Mouse (Mus musculus) forebrain, postnatal 0 days (tissue): ENCODE measurements at regions not wholly inside any gene's neighbourhood (a gene's known extent, or its start where the extent isn't known, plus 50 kb on each side); places are given as distances from the start of the nearest gene placed in this dataset.
A peak's percentile ranks its signal among the peaks of the same experiment; 100 is the strongest.

Experiments used
- ATAC-seq: fragments of 200-750 bp; cut with Nextera tagmentation; 2 replicates; pipeline ENCODE4 v1.8.0; 2017; ENCODE audit warnings: mild to moderate bottlenecking, moderate library complexity
- DNase-seq: peaks from one replicate; pipeline ENCODE4 v3.0.0-alpha.2; 2015
- H3K27ac ChIP-seq: fragments of 300-500 bp; sonication (generic); 2 replicates; pipeline ENCODE4 v1.5.1; 2014; ENCODE audit warnings: low read depth, mild to moderate bottlenecking, antibody characterized with exemption, low read length, moderate library complexity, mixed read lengths
- H3K27me3 ChIP-seq: fragments of 300-500 bp; sonication (generic); 2 replicates; pipeline ENCODE4 v1.6.1; 2014; ENCODE audit warnings: mild to moderate bottlenecking, low read length, mixed read lengths; ENCODE audit not compliant: insufficient read depth
- H3K36me3 ChIP-seq: fragments of 300-500 bp; sonication (generic); 2 replicates; pipeline ENCODE4 v1.6.1; 2014; ENCODE audit warnings: mild to moderate bottlenecking, moderate library complexity; ENCODE audit not compliant: insufficient read depth
- H3K4me1 ChIP-seq: fragments of 300-500 bp; sonication (generic); 2 replicates; pipeline ENCODE4 v1.6.1; 2014; ENCODE audit warnings: antibody characterized with exemption; ENCODE audit not compliant: insufficient read depth
- H3K4me2 ChIP-seq: fragments of 300-500 bp; sonication (generic); 2 replicates; pipeline ENCODE4 v1.6.1; 2014; ENCODE audit warnings: low read depth, mild to moderate bottlenecking, moderate library complexity
- H3K4me3 ChIP-seq: fragments of 300-500 bp; sonication (generic); 2 replicates; pipeline ENCODE4 v1.5.1; 2014; ENCODE audit warnings: low read depth, low read length, mixed read lengths
- H3K9ac ChIP-seq: fragments of 300-500 bp; sonication (generic); 2 replicates; pipeline ENCODE4 v1.6.1; 2014; ENCODE audit warnings: mild to moderate bottlenecking
- H3K9me3 ChIP-seq: fragments of 300-500 bp; sonication (generic); 2 replicates; pipeline ENCODE4 v1.6.1; 2016; ENCODE audit warnings: low read length
- CTCF ChIP-seq: sonication (generic); IDR thresholded peaks from 2 replicates; pipeline ENCODE4 v1.5.1; 2016; ENCODE audit warnings: antibody characterized with exemption, control low read depth, low read depth
- WGBS: fragments of 180-500 bp; shearing (Covaris S2); extraction: QIAGEN DNeasy Blood & Tissue Kit; methylation state at CpG from one replicate; pipeline ENCODE4 v1.1.7; 2014; 5-methylcytosine and 5-hydroxymethylcytosine counted together

DNA sequence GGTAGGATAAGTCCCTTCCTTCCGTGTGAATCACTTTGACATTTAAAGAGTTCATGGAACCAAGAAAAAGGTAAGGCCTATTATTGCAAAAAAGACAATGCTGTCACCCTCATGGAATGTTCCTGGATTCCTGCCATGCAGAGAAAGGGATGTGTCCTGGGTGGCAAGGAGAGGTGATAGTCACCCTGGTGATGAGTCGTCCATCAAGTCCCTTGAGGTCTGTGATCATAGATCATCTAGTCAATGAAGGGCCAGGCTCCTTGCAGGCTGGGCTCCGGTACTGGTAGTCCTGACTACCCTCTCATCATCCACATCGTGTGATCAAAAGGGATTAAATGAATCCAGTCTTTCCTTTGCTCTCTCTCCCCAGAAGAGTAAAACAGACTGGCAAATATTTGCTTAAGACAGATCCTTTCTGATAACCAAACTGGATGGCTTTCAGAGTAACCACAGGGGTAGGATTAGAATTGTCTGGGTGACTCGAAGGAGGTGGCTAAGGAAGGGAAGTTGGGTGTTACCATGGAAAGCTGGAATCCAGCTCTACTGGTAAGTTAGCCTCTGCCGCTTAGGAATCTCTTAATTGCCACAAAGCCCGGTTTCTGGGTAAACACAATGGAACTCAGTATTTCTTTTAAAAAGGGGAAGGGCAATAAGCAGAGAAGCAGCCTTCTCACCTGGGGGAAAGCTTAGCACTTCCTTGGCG lies 253.2 kb downstream of the Ikzf2 start:
- no peak overlapping the region for H3K4me2 ChIP-seq
- H3K9me3 ChIP-seq = no peaks in the 10 kb centered on the region
- DNase-seq = no peak

DNA sequence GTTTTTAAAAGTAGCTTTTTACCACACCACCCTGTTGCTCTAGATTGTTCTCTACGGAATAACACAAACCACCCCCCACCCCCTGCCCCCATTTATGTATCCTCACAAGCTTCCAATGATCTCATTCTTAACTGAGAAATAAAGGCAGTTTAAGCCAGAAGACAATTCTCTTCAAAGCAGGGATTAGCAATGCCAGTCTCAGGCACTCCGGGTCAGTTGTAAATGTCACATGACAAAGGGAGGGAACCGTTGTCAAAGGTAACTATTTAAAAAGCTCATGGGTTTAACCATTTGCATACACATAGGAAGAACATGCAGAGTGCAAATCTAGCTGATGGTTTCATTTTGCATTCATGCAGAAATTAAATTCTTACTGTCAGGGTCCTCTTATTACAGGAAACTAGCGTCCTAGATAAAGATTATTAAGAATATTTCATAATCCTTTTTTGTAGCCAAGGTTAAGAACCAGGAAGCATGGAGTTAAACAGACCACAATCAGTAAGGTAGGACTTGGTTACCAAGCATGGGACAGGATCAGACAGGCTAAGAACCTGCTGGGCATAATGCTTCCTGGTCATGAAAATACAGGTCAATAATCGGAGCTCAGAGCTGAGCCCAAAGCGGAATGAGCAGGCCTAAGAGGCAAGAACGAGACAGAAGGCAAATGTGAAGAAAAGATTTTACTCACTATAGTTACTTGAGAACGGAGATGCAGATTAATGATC lies 256.2 kb downstream of the Ikzf2 start:
- H3K4me2 ChIP-seq = no peak overlapping the region
- TF ChIP-seq CTCF = no peak
- 39% methylated on average over 8 of the region's 8 CpGs for WGBS

More for the DNA sequence above, 253.2 kb downstream of the Ikzf2 start:
- no peak for TF ChIP-seq CTCF
- H3K4me1 ChIP-seq = no peaks in the 10 kb centered on the region
- H3K9ac ChIP-seq = no peak overlapping the region
- H3K4me3 ChIP-seq = no peak overlapping the region
- no peaks in the 10 kb centered on the region for H3K27me3 ChIP-seq
- WGBS = 32% methylated on average over 8 of the region's 8 CpGs
- no peak for ATAC-seq
- H3K27ac ChIP-seq = no peak overlapping the region
- H3K36me3 ChIP-seq = no peaks in the 10 kb centered on the region

DNA sequence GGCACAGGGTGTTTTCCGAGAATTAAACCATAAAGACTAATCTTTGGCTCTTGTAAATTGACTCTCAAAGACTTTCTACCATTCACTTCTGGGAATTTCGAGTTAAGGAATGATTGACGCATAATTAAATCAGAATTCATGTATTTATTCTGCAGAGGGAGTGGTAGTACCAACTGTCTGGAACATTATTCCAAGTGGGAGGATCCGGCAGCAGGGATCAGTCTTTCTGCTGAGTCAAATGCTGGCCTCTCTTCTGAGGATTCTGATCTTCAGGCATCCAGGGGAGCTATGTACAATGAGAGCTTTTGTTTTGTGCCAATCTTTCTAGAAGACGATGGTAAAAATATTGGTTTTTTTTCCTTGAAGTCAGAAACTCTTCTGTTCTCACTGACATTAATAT lies 257.4 kb downstream of the Ikzf2 start:
- peak; percentile 56; the same call in 1 of the 2 replicates for ATAC-seq
- no peak overlapping the region for H3K4me2 ChIP-seq
- 30% methylated on average over 5 of the region's 5 CpGs for WGBS

More for the DNA sequence above, 256.2 kb downstream of the Ikzf2 start:
- no peaks in the 10 kb centered on the region for H3K27me3 ChIP-seq
- ATAC-seq (no peak), DNase-seq (no peak)
- no peak overlapping the region for H3K27ac ChIP-seq
- H3K9me3 ChIP-seq = no peaks in the 10 kb centered on the region
- no peaks in the 10 kb centered on the region for H3K4me1 ChIP-seq
- H3K36me3 ChIP-seq = no peaks in the 10 kb centered on the region
- H3K4me3 ChIP-seq = no peak overlapping the region
- no peak overlapping the region for H3K9ac ChIP-seq

DNA sequence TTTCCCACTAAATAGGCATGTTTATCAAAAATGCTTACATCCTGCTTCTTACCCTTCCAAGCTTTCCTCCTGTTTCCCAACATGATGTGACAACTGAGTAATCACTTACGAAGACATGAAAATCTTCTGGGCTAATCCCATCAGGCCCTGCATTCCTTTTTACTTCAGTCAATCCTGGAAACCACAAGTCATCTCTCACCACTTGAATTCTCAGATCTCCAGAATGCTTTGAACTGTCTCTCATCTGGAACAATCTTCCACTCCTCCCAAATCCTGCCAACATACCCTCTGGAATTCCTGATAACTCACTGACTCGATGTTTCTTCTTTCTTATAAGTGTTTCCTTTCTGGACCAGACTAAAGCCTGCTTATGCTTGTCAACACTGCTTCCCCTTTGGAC lies 289.4 kb downstream of the Ikzf2 start:
- no peak overlapping the region for H3K4me3 ChIP-seq
- WGBS = 88% methylated on average over 2 of the region's 2 CpGs
- H3K4me1 ChIP-seq = no peaks in the 10 kb centered on the region
- no peak overlapping the region for H3K4me2 ChIP-seq
- H3K9ac ChIP-seq = no peak overlapping the region
- no peaks in the 10 kb centered on the region for H3K27me3 ChIP-seq
- TF ChIP-seq CTCF = no peak
- no peak for ATAC-seq
- peaks cover 18% of the 10 kb centered on the region for H3K9me3 ChIP-seq
- H3K36me3 ChIP-seq = no peaks in the 10 kb centered on the region
- no peak for DNase-seq
- no peak overlapping the region for H3K27ac ChIP-seq

More for the DNA sequence above, 257.4 kb downstream of the Ikzf2 start:
- Histone ChIP-seq H3K27ac (no peak overlapping the region), H3K4me1 (no peaks in the 10 kb centered on the region), H3K27me3 (no peaks in the 10 kb centered on the region), H3K9ac (no peak overlapping the region), H3K4me3 (no peak overlapping the region), H3K36me3 (no peaks in the 10 kb centered on the region), H3K9me3 (no peaks in the 10 kb centered on the region)
- peak; percentile 18 for DNase-seq
- TF ChIP-seq CTCF = no peak

DNA sequence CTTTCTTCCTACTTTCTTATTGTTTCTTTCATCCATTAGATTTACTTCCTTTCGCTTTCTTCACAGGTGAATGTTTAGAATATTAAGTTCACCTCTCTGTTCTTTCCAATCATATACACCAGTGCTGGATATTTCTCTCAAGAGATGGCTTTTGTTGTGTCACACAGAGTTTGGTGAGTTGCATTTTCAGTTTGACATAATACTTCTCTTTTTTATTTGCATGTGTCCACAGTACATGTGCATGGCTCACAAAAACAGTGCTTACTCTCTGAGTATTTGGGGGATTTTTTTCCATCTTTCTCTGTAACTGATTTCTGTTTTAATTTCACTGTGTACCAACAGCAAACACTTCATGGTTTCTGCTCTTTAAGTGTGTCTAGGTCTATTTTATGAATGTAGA lies 274.5 kb upstream of the Erbb4 start:
- ATAC-seq (no peak), DNase-seq (no peak)
- Histone ChIP-seq H3K4me2 (no peak overlapping the region), H3K27ac (no peak overlapping the region), H3K27me3 (no peaks in the 10 kb centered on the region), H3K9me3 (peaks cover 8% of the 10 kb centered on the region; the same call in 1 of the 2 replicates), H3K9ac (no peak overlapping the region), H3K4me3 (no peak overlapping the region), H3K36me3 (no peaks in the 10 kb centered on the region), H3K4me1 (no peaks in the 10 kb centered on the region)
- TF ChIP-seq CTCF = no peak
- 96% methylated on average over 1 of the region's 1 CpGs for WGBS

DNA sequence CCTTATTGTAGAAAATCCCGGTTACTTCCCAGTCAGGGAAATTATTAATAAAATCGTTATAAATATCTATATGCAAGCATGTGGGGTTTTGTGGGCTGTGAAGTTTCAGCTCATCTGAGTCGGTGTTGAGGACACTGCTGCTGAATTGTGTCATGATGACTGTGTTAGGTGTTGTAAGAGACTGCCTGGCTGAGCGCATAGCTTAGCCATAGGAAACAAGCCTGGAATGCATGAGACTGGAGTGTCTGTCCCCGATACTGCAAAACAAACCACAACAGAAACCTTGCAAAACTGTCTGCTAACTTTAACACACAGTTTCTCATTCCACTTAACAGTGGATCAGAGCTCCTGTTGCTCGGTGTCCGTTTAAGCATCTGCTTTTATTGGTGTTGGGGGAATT lies 271.9 kb upstream of the Erbb4 start:
- peaks cover 13% of the 10 kb centered on the region; the same call in 1 of the 2 replicates for H3K9me3 ChIP-seq
- no peaks in the 10 kb centered on the region for H3K4me1 ChIP-seq
- WGBS = 91% methylated on average over 7 of the region's 7 CpGs
- H3K4me3 ChIP-seq = no peak overlapping the region
- no peak overlapping the region for H3K9ac ChIP-seq
- DNase-seq = no peak
- no peak overlapping the region for H3K4me2 ChIP-seq
- H3K27ac ChIP-seq = no peak overlapping the region
- H3K27me3 ChIP-seq = no peaks in the 10 kb centered on the region
- no peak for TF ChIP-seq CTCF
- H3K36me3 ChIP-seq = no peaks in the 10 kb centered on the region
- ATAC-seq = no peak
